Mouse (Mus musculus) layer of hippocampus, adult 18-20 months (tissue): ENCODE measurements around the gene Itih2. TPM values are rescaled to one million over a fixed set of nuclear protein-coding genes. Genes with fewer than 3 reads are reported as not detected.

Experiments
- DNase-seq, 2 experiments: peaks; one replicate each; pipeline ENCODE4 v3.0.0; 2022; ENCODE audit warnings: low spot score in 2 of 2
- total RNA-seq, 2 experiments: library from RNA; stranded (reverse); gene quantifications; 2 replicates each; pipeline ENCODE4 v1.2.3; 2021

Gene Itih2
- total RNA-seq, 2 experiments from 2014 or later: 1.2 to 1.5 TPM

DNA sequence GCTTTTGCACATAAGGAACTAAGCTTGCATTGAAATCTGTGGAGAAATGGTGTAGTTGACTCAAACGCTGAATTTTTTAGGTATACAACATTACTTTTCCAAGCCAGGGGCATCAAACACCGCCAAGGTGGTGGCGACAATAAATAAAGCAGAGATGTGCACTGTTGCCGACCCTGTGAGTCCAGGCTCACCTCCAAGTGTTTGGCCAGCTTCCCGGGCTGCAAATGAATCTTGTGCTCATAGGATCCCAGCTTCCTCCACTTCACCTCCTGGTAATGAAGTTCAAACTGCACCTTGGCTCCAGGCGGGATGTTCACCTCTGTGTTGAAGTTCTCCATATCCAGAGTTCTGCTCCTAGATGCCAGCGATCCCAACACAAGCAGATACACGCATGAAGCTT lies 11.9 kb downstream of the Itih2 start:
- DNase-seq: no peak

DNA sequence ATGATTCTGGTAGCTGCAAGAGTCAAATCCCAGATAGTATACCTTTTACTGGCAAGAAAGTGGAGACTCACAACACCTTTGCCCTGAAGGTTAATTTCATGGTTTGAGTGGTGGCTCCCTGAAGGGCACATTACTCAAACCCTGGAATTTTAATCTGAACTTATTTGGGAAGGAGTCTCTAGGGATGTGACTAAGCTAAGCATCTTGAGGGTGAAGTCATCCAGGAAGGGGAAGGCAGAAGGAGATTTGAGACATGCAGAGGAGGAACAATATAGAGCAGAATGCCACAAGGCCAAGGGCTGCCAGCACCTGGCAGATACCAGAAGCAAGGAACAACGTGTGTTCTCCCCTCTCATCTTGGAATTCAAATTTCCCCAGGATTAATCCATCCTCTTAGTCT lies 12.4 kb downstream of the Itih2 start:
- no peak for DNase-seq

DNA sequence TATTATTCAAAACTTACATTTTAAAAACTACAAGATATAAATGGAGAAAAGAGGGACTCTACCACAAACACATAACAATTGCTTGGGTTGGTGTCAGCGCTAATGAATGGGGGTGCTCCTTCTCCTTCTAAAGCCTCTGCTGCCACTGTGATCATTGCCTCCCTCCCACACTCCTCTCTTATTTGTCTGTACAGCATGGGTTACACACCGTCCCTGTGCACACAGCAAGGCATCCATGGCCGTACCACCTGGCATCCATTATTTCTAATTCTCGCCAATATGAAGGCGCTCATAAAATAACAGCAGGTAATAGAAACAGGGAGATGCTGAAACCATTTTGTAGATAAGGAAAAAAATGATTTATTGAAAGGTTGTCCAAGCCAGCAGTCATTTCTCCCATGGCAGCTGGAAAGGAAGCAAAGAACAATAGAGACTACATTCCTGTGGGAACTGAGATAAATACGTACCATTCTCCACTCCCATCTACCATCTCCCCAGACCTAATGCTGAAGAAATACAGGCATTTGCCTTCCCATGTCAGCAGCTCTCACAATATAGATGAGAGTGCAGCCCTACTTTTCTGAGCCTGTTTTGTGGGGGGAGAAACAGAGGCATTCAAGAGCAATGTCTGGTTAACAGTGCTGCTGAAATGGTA lies 22.5 kb downstream of the Itih2 start:
- DNase-seq: no peak

DNA sequence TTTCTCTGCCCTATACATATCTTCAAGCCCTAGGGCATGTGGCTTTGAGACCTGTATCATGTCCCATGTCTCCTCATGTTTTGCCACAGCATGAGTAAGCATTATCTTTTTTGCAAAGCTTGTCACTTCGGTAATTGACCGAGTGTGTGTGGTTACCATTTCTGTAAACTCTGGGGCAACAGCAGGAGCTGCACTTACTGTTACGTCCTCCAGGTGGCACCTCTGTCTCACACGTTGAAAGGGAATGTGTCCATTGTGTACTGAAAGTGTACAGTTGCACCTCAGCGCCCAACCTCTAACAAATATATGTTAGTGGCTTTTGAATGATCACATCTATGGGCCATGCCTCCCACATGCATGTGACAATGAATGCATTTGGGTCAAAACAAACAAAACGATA lies 30.0 kb downstream of the Itih2 start:
- DNase-seq: peak in 1 of 2 experiments; percentile 73

DNA sequence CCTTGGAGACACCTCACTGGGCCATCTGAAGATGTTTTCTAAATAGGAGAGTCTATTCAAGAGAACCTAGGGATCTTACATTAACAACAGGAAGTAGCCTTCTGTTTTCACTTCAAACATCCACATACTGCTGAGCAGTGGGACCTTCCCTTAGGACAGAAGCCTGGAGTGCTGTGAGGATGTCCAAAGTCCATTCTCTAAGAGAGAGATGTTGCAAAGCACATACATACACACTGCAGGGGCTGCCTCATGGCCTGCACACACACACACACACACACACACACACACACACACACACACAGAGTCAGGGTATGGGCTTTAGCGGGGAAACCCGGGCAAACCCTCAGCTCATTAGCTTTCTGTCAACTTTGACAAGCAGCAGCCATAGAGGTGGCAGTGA lies 30.7 kb downstream of the Itih2 start:
- no peak for DNase-seq

DNA sequence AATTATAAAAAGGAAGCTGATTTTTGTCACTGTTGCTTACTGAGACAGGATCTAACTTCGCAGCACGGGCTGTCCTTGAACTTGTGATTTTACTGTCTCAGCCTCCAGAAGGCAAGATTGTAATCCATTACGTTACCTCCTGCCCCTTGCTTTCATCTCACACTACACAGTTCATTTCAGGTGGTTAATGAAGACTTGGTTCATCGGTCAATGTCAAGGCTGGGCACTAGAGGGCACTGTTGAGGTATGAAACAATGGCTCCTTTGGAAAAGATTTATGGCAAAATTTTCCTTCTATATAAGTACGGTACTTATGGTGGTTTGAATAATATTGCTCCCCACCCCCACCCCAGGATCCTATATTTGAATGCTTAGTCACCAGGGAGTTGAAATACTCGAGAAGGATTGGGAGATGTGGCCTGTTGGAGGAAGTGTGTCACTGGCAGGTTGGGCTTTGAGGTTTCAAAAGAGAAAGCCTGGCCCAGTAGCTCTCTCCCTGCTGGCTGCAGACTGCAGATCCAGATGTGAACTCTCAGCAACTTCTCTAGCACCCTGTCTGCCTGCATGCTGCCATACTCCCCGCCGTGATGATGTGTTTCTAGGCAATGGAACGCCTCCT lies 32.5 kb downstream of the Itih2 start:
- peak in 1 of 2 experiments; percentile 62 for DNase-seq

DNA sequence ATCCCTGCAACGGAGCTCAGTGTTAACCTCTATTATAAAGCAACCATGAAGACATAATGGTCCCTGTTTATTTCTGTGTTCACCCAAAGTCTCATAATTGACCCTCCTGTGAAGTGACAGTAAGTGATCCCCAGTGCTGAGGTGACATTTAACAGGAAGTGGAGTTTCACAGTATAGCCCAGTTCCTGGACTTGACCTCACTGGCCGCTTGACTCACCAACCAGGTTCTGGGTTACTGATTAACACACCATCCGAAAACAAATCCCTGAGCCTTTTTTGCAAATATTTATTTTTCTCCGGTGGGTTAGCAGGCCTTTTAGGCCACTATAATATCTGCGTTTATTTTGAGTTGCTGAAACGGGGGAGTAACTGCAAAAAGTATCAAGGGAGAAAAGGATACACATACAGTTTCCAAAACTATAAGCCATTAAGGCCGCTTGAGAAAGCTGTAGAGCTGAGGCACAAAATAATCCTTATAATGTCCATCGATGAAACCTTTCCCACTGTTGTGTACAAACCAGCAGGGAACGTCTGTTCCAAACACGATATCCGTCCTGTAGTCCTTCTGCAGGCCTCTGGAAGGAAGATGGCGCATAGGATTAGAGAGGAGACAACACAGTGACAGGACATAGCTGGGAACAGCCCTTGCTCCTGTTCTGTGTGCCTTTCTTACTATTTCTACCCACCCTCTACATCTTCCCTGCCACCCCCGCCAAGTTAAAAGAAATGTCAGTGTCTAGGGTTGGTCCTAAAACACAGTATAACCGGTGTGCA lies 36.7 kb downstream of the Itih2 start:
- no peak for DNase-seq

DNA sequence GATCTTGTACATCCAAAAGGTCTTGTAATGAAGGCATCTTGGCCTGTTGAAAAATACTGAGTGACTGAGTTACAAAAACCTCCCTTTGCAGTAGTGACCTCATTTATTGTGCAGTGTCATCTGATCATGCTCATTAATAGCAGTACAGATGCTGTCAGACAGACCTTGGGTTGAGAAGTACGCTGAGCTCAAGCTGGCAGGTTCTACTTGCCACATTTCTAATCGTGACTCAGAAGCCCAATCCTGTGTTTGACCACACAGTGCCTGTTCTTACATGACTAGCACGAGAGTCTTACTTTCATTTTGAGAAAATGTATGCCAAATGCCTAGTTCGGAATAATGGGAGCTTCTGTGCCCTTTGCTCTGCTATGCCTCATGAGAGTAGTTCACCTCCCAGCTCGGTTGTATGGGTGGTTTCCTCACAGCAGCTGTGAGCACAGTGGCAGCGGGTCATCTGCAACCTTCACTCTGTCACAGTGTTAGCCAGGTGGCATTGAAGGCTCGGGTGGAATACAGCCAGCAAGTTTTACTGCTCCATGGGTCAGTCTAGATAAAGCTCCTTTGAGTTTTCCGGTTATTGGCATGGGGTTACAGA lies 43.8 kb downstream of the Itih2 start:
- DNase-seq: no peak

DNA sequence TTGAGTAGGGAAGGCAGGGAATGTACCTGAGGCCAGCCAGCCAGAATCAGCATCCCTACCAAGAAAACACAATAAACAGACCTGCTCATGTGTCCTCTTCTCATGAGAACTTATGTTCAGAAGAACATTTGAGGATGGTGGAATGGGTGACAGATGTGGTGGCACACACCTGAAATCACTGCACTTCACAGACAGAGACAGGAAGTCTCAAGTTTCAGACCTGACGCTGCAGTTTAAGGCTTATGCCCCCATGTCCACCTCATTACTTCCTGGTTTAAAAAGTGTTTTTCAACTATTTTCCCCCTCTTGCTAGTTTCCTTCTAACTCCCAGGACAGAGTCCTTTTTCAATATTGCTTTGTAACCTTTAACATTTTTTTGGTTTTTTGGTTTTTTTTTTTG lies 48.5 kb downstream of the Itih2 start:
- no peak for DNase-seq

DNA sequence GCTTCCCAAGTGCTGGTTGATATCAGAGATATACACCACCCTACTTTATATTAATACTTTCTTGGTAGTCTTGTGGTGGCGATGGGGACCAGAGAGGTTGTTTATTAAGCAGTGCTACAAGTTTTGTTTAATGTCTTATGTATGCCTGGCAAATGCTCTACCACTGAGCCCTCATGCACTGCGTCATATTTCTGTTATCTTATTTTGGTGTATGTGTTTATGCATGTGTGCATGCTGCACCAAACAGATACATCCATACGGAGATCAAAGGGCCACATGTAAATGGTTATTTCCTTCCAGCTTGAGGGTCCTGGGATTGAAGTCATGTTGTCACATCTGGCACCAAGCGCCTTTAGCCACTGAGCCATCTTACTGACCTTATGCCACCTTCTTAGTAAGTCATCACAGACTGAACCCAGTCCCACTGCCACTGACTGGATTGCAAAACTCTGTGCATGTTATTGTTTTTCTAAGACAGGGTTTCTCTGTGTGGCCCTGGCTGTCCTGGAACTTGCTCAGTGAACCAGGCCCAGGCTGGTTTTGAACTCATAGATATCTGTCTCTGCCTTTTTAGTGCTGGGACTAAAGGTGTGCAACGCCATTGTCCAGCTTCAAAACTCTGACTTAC lies 49.6 kb downstream of the Itih2 start:
- DNase-seq: no peak

DNA sequence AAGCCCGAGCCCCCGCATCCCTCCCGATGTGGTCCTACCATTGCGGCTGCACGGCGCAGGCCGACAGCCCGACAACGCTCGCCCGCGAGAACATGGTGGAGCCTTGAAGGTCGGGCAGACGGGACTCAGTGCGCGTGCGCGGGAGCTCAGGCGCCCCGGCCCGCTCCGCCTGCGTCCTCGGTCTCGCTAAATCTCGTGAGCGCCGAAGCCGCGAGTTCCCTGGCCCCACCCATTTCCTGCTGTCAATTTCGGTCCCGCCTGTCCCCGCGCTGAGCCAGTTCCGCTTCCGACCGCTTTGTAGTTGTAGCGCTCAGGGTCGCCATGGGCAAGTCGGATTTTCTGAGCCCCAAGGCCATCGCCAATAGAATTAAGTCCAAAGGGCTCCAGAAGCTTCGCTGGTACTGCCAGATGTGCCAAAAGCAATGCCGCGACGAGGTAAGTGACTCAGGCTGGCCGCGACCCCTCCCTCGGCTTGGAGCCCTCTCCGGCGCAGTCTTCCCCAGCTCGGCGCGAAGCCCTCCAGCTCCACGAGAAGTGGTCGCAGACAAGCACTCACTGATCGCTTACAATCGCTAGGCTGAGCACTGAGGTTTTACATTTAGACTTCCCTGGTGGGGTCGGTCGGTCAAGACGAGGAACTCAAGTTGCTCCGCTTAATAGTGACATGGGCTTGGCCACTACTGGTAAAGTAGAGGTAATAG lies 50.7 kb downstream of the Itih2 start, which contains the start of the genes Atp5c1 and Kin:
Atp5c1 (minus strand) TSS at position 201 of the 701 bp plus-strand sequence.
Kin (plus strand) TSS at position 284 of the 701 bp plus-strand sequence.
- peak; percentile 96 to 98 for DNase-seq

DNA sequence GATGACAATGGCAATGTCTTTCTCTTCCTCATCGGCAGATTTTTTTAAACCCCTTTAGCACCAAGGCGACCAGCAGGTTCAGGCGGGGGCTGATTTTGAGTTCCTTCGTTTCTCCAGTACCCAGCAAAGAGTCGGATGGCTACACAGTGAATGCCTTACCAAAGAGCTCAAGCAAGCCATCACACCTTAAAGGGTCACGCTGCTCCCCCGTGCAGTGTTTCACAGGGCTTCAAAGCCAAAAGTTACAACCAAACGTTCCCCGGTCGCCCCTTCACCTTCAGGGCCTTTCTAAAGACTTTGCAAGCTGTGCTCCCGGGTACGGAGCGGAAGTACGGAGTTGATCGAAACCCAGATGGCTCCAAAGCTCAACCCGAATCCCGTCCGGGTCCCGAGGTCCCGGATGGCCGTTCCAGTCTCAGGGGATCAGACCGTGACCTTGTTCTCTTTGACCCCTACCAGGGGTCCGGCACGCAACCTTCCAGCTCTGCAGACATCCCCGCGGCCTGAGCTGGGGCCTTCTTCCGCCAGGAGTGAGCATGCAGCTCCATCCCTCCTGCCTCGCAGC lies 51.4 kb downstream of the Itih2 start:
- no peak for DNase-seq

DNA sequence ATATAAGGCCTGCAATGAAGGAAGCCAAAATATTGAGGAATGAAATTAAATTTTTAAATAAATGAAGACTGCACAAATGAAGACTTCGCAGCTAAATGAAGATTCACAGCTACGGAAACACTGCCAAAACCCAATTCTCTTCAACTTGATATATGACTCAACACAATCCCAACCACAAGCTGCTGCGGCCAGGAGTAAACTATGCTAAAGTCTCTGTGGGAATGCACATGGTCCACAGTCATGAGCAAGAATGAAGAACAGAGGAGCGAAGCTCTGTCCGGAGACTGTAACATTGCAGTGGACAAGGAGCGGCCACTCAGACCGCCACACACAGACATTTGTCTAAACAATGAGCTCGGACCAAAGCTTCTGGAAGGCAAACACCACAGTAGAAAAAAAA lies 54.5 kb downstream of the Itih2 start:
- no peak for DNase-seq

DNA sequence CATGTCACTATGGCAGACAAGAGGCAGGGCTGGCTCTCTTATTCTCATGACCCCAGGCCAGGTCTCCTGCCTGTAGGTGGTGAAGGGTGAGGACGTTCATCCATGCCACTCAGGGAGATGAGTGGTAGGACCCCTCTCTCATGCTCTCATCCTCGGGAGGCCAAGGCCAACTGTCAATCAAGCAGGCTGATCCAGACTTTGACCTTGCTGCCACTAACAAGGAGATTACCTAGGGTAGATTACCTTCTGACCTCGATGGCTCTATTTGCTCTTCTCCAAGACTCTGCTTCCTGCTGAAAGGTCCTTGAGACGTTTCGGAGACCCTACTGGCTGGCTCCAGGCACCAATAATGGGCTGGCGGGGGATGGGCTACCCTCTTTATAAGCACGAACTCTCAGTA lies 56.7 kb downstream of the Itih2 start:
- no peak for DNase-seq

DNA sequence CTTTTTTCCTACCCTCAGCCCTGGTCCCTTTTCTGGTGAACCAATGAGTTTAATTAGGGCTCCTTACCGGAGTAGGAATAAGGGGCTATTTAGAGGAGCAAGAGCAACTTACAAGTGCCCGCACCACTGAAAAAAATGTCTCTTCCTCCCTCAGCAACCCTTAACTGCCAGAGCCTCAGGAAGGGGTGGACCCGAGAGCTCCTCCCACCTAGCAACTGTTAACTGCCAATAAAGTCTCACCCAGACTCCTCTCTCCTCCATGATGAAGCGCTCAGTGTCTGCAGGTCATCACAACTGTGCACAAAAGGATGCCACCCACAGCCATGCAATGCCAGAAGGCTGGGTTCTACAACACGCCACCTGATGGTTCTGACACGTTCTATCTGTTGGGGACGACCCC lies 59.4 kb downstream of the Itih2 start:
- no peak for DNase-seq

DNA sequence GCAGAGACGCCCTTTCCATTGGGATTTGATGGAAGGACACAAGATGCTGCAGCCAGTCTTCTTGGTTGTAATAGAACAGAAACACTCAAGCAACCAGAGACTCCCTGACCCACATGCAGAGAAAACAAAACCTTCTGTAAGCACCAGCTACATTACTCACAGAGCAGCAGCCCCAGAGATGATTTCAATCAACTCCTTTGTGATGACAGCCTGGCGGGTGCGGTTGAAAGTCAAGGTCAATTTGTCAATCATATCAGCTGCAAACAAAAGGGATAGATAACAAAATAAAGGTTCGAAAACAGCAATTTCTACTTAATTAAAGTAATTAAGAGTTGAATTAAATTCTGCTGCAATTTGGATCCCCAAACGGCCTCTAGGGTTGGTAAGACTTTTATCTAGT lies 72.4 kb downstream of the Itih2 start:
- no peak for DNase-seq

DNA sequence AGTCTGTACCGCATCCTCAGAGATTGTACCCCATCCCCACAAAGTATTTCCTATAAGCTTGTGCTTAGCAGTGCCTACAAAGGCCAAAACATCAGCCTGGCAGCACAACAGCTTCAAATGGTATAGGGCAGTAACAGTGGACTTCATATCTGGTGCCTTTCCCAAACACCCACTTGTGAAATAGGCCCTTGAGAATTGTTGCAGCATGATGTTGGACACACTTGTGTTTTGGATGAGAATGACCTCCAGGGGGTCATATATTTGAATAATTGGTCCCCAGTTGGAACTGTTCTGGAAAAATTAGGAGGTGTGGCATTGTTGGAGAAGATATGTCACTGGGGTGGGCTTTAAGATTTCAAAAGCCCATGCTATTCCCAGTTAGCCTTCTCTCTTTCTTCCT lies 79.2 kb downstream of the Itih2 start:
- no peak for DNase-seq

DNA sequence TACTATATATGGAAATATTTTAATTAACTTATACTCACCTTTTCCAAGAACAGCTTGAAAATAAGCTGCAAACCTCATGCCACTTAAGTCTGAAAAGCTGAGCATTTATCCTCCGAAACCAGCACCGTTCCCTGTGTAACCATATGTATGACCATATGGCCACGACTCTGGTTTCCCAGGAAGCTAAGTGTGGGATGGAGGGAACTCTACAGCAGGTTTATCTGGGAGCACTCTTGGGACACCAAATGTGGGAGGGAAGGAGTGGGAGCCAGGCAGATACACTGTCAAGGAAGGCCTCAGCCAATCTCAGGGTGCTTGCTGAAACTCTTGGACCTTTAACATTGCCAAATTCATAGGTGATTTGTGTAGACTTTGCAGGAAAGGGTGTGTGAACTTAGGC lies 80.3 kb downstream of the Itih2 start:
- DNase-seq: peak; percentile 59 to 79

DNA sequence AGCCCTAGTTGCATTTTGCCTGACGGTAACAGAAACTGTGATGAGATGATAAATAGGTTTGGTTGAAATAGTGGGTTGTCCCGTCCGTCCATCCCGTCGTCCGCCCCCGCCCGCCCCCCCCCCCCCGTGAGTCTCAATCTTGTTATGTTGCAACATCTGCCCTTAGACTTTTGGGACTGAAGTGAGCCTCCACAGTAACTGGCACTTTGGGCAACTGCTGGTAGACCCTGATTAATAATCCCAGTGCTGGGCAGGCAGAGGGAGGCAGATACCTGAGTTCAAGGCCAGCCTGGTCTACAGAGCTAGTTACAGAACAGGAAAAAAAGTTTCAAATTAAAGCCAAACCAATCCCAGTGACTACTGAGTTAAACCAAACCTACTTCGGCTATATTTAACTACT lies 81.7 kb downstream of the Itih2 start:
- DNase-seq: no peak

DNA sequence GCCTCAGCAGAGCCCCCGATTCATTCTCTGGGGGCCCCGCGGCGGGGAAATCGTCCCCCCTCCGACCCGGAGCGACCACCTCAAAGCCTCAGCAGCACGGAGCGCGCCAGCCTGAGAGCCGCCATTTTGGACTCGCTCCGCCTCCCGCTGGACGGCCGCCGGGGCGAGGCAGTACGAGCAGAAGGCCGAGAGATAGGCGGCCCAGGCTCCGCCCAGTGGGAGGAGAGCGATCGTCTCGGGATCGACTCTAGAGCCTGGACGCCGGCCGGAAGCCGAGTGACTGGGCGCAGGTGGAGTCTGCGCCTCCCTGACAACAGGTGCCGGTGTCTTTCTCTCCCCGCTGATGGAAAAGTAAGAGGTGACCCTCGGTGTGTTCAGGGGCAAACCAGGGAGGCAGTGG lies 82.7 kb downstream of the Itih2 start, which contains the start of gene Taf3:
Taf3 (minus strand) TSS at position 136 of the 400 bp plus-strand sequence.
- peak; percentile 91 to 95 for DNase-seq
